Mouse (Mus musculus) embryonic fibroblast, embryonic 13.5 days (primary cell): Measurements from ENCODE around the gene Hsd3b4.
"Not testable (repeated sequence)": the region's sequence is repeated elsewhere in the genome, so short reads cannot be mapped to it uniquely, and the experiment has no call there.

ENCODE experiments used
- CTCF ChIP-seq: IDR thresholded peaks from 2 replicates; pipeline ENCODE4 v1.5.1; 2011; ENCODE audit warnings: mild to moderate bottlenecking, control low read depth, low read length, moderate library complexity, borderline replicate concordance; ENCODE audit not compliant: insufficient read depth
- POLR2A ChIP-seq: IDR thresholded peaks from 2 replicates; pipeline ENCODE4 v1.6.1; 2011; ENCODE audit warnings: low read depth, mild to moderate bottlenecking, control low read depth, low read length, moderate library complexity

- TF ChIP-seq CTCF, POLR2A: not testable (repeated sequence)
Measured at GRCm38 (mm10) chr3:98469323-98469722, 41.0 kb downstream of the Hsd3b4 start.
